In genomic region chr5:25122534-25122933, GRCm38 (mm10) we compare ENCODE assay signal across 20 mouse cellular contexts. TPM values are rescaled to one million over a fixed set of nuclear protein-coding genes. Genes with fewer than 3 reads are reported as not detected.
"Had no signal": no experiment of that assay in that cellular context is flagged by ENCODE, and none has a peak within 500 bp of the region (broad histone marks: within the 10 kb centered on the region; RNA-seq: fewer than 3 reads in every experiment).

No protein-coding gene starts in this region.

- DNase-seq: kidney, postnatal 25 days; layer of hippocampus, postnatal 36 days; left cerebral cortex, postnatal 4 days; right cerebral cortex, adult 18-20 months; right cerebral cortex, postnatal 25 days; thymus, postnatal 25 days had no signal

- ATAC-seq: midbrain, embryonic 13.5 days had no signal

- H3K9ac ChIP-seq: hindbrain, embryonic 15.5 days; kidney, embryonic 15.5 days; limb, embryonic 13.5 days; liver, embryonic 15.5 days; lung, embryonic 15.5 days; midbrain, embryonic 13.5 days; neural tube, embryonic 15.5 days had no signal

- H3K27me3 ChIP-seq: hindbrain, embryonic 15.5 days; kidney, embryonic 15.5 days; limb, embryonic 13.5 days; liver, embryonic 15.5 days; lung, embryonic 15.5 days; midbrain, embryonic 13.5 days; neural tube, embryonic 15.5 days had no signal

- H3K9me3 ChIP-seq: hindbrain, embryonic 15.5 days; kidney, embryonic 15.5 days; limb, embryonic 13.5 days; liver, embryonic 15.5 days; lung, embryonic 15.5 days; neural tube, embryonic 15.5 days had no signal

- H3K4me2 ChIP-seq: hindbrain, embryonic 15.5 days; kidney, embryonic 15.5 days; limb, embryonic 13.5 days; liver, embryonic 15.5 days; lung, embryonic 15.5 days; midbrain, embryonic 13.5 days; neural tube, embryonic 15.5 days had no signal

- H3K4me1 ChIP-seq: hindbrain, embryonic 15.5 days; kidney, embryonic 15.5 days; limb, embryonic 13.5 days; liver, embryonic 15.5 days; lung, embryonic 15.5 days; neural tube, embryonic 15.5 days had no signal

- H3K4me3 ChIP-seq: hindbrain, embryonic 15.5 days; kidney, embryonic 15.5 days; limb, embryonic 13.5 days; liver, embryonic 15.5 days; lung, embryonic 15.5 days; midbrain, embryonic 13.5 days; myocyte; neural tube, embryonic 15.5 days had no signal

- H3K36me3 ChIP-seq: hindbrain, embryonic 15.5 days; kidney, embryonic 15.5 days; limb, embryonic 13.5 days; liver, embryonic 15.5 days; lung, embryonic 15.5 days; midbrain, embryonic 13.5 days; neural tube, embryonic 15.5 days had no signal

- H3K27ac ChIP-seq: hindbrain, embryonic 15.5 days; kidney, embryonic 15.5 days; limb, embryonic 13.5 days; liver, embryonic 15.5 days; lung, embryonic 15.5 days; midbrain, embryonic 13.5 days; neural tube, embryonic 15.5 days had no signal

RNA-seq across cellular contexts. Expression of gene Galntl5, which starts 58.7 kb away (rescaled TPM):
- total RNA-seq: layer of hippocampus, postnatal 36 days; left cerebral cortex, postnatal 10 days; left cerebral cortex, postnatal 4 days; megakaryocyte-erythroid progenitor cell, adult 5-6 weeks had no signal
- polyA plus RNA-seq: hindbrain, embryonic 15.5 days; kidney, embryonic 15.5 days; limb, embryonic 13.5 days; liver, embryonic 15.5 days; lung, embryonic 15.5 days; midbrain, embryonic 13.5 days; myocyte; neural tube, embryonic 11.5 days; neural tube, embryonic 15.5 days; small intestine, adult 2 months; stomach, embryonic 16.5 days; urinary bladder, adult 2 months had no signal
